28 mouse cellular contexts compared by ENCODE assay signal in the genomic region with DNA sequence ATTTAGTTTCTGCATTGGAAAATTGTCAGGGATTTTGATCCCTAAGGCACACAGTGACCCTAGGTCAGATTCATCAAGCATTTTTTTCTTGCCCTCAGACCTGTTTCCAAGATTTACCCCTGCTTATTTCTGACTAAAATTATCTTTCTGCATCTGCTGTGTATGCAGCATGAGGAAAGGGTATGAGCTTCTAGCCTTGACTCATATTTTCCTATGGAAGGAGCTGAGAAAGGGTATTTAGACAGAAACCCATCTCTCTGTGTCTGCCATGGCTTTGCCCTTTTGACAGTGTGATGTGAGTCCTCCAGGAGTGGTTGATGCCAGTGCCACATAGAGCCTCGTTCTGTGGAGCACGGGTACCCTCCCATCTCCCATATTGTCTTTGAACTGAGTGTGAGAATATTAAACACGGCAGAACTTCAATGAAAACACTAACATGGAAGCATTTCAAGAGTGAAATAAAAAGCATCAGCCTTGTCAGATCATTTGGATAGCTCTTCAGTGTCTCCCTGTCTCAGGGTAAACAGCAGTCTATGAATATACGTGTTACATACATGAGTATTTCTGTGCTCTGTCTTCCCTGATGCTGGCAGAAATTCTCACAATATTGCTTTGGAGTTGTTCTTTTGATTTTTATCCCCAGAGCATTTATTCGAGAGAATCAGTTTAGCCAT.
A peak's percentile ranks its signal among the peaks of the same experiment; 100 is the strongest.
DNase-seq lines count a peak whose midpoint lies in the region; ATAC-seq and TF ChIP-seq lines count a peak whose summit lies in the region.
"Had no signal": no experiment of that assay in that cellular context is flagged by ENCODE, and none has a peak within 500 bp of the region (broad histone marks: within the 10 kb centered on the region; RNA-seq: fewer than 3 reads in every experiment).

No protein-coding gene starts in this region.

- no peaks in the 10 kb centered on the region for H3K27me3 ChIP-seq in forebrain, postnatal 0 days (ENCODE audit: insufficient read depth, low read length)
- no peaks in the 10 kb centered on the region for H3K27me3 ChIP-seq in forebrain, embryonic 10.5 days (ENCODE audit: poor library complexity, severe bottlenecking)
- no peaks in the 10 kb centered on the region for H3K27me3 ChIP-seq in lung, embryonic 15.5 days
- no peaks in the 10 kb centered on the region for H3K27me3 ChIP-seq in limb, embryonic 14.5 days (ENCODE audit: control insufficient read depth, insufficient read depth, low read length)
- H3K27me3 ChIP-seq: kidney, embryonic 15.5 days; midbrain, embryonic 12.5 days; neural tube, embryonic 15.5 days had no signal

- peak; percentile 52 for DNase-seq in forebrain, postnatal 0 days
- DNase-seq in forebrain, embryonic 10.5 days (ENCODE audit: extremely low spot score, low spot score) = no peak
- no peak for DNase-seq in lung, postnatal 36 days
- no peak for DNase-seq in limb, embryonic 14.5 days (ENCODE audit: low spot score)
- no peak for DNase-seq in cerebellum, adult 11 months
- DNase-seq: adrenal gland, adult 8-10 months; cerebellum, adult 2 months; cerebellum, postnatal 25 days; embryo, embryonic 11 days; gastrocnemius, postnatal 10 days; kidney, postnatal 36 days; left cerebral cortex, postnatal 4 days; liver, postnatal 0 days; right cerebral cortex, adult 18-20 months; right cerebral cortex, postnatal 4 days; thymus, adult 18-20 months; thymus, postnatal 36 days had no signal

- H3K36me3 ChIP-seq in forebrain, postnatal 0 days (ENCODE audit: insufficient read depth) = no peaks in the 10 kb centered on the region
- H3K36me3 ChIP-seq in forebrain, embryonic 10.5 days (replicated peaks) = no peaks in the 10 kb centered on the region
- H3K36me3 ChIP-seq in lung, embryonic 15.5 days = no peaks in the 10 kb centered on the region
- H3K36me3 ChIP-seq in limb, embryonic 14.5 days (ENCODE audit: control insufficient read depth, insufficient read depth, low read length) = no peaks in the 10 kb centered on the region
- H3K36me3 ChIP-seq: kidney, embryonic 15.5 days; midbrain, embryonic 12.5 days; neural tube, embryonic 15.5 days had no signal

- no peak overlapping the region for H3K4me2 ChIP-seq in forebrain, postnatal 0 days (ENCODE audit: low read depth)
- no peak overlapping the region for H3K4me2 ChIP-seq in lung, embryonic 15.5 days
- H3K4me2 ChIP-seq in limb, embryonic 14.5 days (replicated peaks; ENCODE audit: low read depth, low read length, severe bottlenecking) = no peak overlapping the region
- H3K4me2 ChIP-seq: heart, embryonic 11.5 days; kidney, embryonic 15.5 days; liver, embryonic 11.5 days; midbrain, embryonic 12.5 days; neural tube, embryonic 15.5 days had no signal

- H3K9ac ChIP-seq in forebrain, postnatal 0 days = no peak overlapping the region
- H3K9ac ChIP-seq in lung, embryonic 15.5 days = no peak overlapping the region
- no peak overlapping the region for H3K9ac ChIP-seq in limb, embryonic 14.5 days (ENCODE audit: low read depth, low read length, severe bottlenecking)
- H3K9ac ChIP-seq: kidney, embryonic 15.5 days; liver, postnatal 0 days; midbrain, embryonic 12.5 days; neural tube, embryonic 15.5 days had no signal

- ATAC-seq in forebrain, postnatal 0 days = peak; percentile 78
- ATAC-seq in lung, embryonic 15.5 days (ENCODE audit: borderline replicate concordance, extremely low read depth, low FRiP score, low TSS enrichment) = peak; percentile 52; the same call in 1 of the 2 replicates
- ATAC-seq in limb, embryonic 14.5 days (ENCODE audit: low FRiP score, low read depth) = no peak
- ATAC-seq: activated CD4-positive, CD25-positive, alpha-beta regulatory T cell, adult 4 months; hindbrain, postnatal 0 days; intestine, embryonic 16.5 days; liver, postnatal 0 days had no signal

- no peaks in the 10 kb centered on the region for H3K9me3 ChIP-seq in forebrain, postnatal 0 days (ENCODE audit: low read length)
- no peaks in the 10 kb centered on the region for H3K9me3 ChIP-seq in forebrain, embryonic 10.5 days
- no peaks in the 10 kb centered on the region for H3K9me3 ChIP-seq in lung, embryonic 15.5 days
- no peaks in the 10 kb centered on the region for H3K9me3 ChIP-seq in limb, embryonic 14.5 days (ENCODE audit: control insufficient read depth, low read length)
- H3K9me3 ChIP-seq: kidney, embryonic 15.5 days; midbrain, embryonic 12.5 days; neural tube, embryonic 15.5 days had no signal

- no peak for TF ChIP-seq POLR2A in cortical plate, adult 2 months (IDR thresholded peaks at IDR 0.05; ENCODE audit: extremely low read depth, insufficient read depth, low read length)
- TF ChIP-seq POLR2A in limb, embryonic 14.5 days (IDR thresholded peaks at IDR 0.05; ENCODE audit: borderline replicate concordance, extremely low read depth, insufficient read depth, insufficient read length) = no peak

- H3K4me1 ChIP-seq in forebrain, postnatal 0 days (ENCODE audit: insufficient read depth) = no peaks in the 10 kb centered on the region
- no peaks in the 10 kb centered on the region; the same call in 1 of the 2 replicates for H3K4me1 ChIP-seq in forebrain, embryonic 10.5 days
- H3K4me1 ChIP-seq in lung, embryonic 15.5 days = no peaks in the 10 kb centered on the region
- H3K4me1 ChIP-seq in cortical plate, adult 2 months (ENCODE audit: control insufficient read depth, insufficient read depth, low read length) = peaks cover 4% of the 10 kb centered on the region; the same call in 1 of the 2 replicates
- H3K4me1 ChIP-seq in limb, embryonic 14.5 days (ENCODE audit: control insufficient read depth, insufficient read depth, low read length) = 0 out of 2 replicates have a peak, but pooled peaks cover 3% of the 10 kb centered on the region
- H3K4me1 ChIP-seq: midbrain, embryonic 12.5 days; neural tube, embryonic 15.5 days had no signal

- TF ChIP-seq CTCF in forebrain, postnatal 0 days (IDR thresholded peaks at IDR 0.05; ENCODE audit: low read depth) = no peak
- no peak for TF ChIP-seq CTCF in cortical plate, adult 2 months (IDR thresholded peaks at IDR 0.05; ENCODE audit: extremely low read depth, insufficient read depth, low read length)

- H3K27ac ChIP-seq in forebrain, postnatal 0 days (ENCODE audit: low read depth, low read length) = no peak overlapping the region
- H3K27ac ChIP-seq in forebrain, embryonic 10.5 days = no peak overlapping the region
- H3K27ac ChIP-seq in lung, embryonic 15.5 days = no peak overlapping the region
- peak overlapping the region; percentile 53; the same call in 1 of the 2 replicates for H3K27ac ChIP-seq in cortical plate, adult 2 months (ENCODE audit: insufficient read depth, low read length)
- 0 out of 2 replicates have a peak overlapping the region, but pooled peaks have one; percentile 16 for H3K27ac ChIP-seq in limb, embryonic 14.5 days (replicated peaks; ENCODE audit: low read depth, low read length)
- H3K27ac ChIP-seq: hindbrain, postnatal 0 days; kidney, embryonic 15.5 days; midbrain, embryonic 12.5 days; neural tube, embryonic 15.5 days had no signal

- 58% methylated on average over 5 of the region's 5 CpGs for WGBS in forebrain, postnatal 0 days
- WGBS in forebrain, embryonic 10.5 days = 92% methylated on average over 5 of the region's 5 CpGs
- 52% methylated on average over 5 of the region's 5 CpGs for WGBS in lung, embryonic 15.5 days
- WGBS in limb, embryonic 14.5 days = 69% methylated on average over 5 of the region's 5 CpGs

- H3K4me3 ChIP-seq in forebrain, postnatal 0 days (ENCODE audit: low read depth, low read length) = no peak overlapping the region
- no peak overlapping the region for H3K4me3 ChIP-seq in forebrain, embryonic 10.5 days
- H3K4me3 ChIP-seq in lung, embryonic 15.5 days = no peak overlapping the region
- no peak overlapping the region for H3K4me3 ChIP-seq in cortical plate, adult 2 months (ENCODE audit: insufficient read depth, low read length)
- no peak overlapping the region for H3K4me3 ChIP-seq in limb, embryonic 14.5 days (replicated peaks; ENCODE audit: low read length)
- H3K4me3 ChIP-seq: erythroblast, embryonic 14.5 days; kidney, embryonic 15.5 days; midbrain, embryonic 12.5 days; neural tube, embryonic 15.5 days had no signal

Comparison
In these comparisons a context has a peak if more than half of its experiments do, and no peak if none do; other contexts are left out.
1. H3K27ac ChIP-seq: peak in cortical plate, adult 2 months (single experiment) and limb, embryonic 14.5 days (single experiment); none in forebrain, postnatal 0 days (single experiment), forebrain, embryonic 10.5 days (single experiment) and lung, embryonic 15.5 days (single experiment).